Mouse (Mus musculus) C2C12 (cell line): Measurements from ENCODE around the gene Rbm20. TPM values are rescaled to one million over a fixed set of nuclear protein-coding genes. Genes with fewer than 3 reads are reported as not detected.

Source experiments
- H3K27me3 ChIP-seq: one replicate; pipeline ENCODE4 v1.6.1; 2011; ENCODE audit not compliant: control insufficient read depth, insufficient read depth, insufficient read length
- H3K36me3 ChIP-seq: one replicate; pipeline ENCODE4 v1.6.1; 2011; ENCODE audit not compliant: control insufficient read depth, insufficient read depth
- H3K4me3 ChIP-seq: one replicate; pipeline ENCODE4 v1.5.1; 2011; ENCODE audit warnings: mild to moderate bottlenecking, control low read depth; ENCODE audit not compliant: poor library complexity, insufficient read depth, severe bottlenecking
- H3K79me2 ChIP-seq: one replicate; pipeline ENCODE4 v1.6.1; 2011; ENCODE audit not compliant: control insufficient read depth, insufficient read depth
- H3K79me3 ChIP-seq: one replicate; pipeline ENCODE4 v1.6.1; 2011; ENCODE audit warnings: low read depth, control low read depth
- H3ac ChIP-seq: one replicate; pipeline ENCODE3; 2011; ENCODE audit warnings: low read depth; ENCODE audit not compliant: control insufficient read depth, insufficient read length
- CEBPB ChIP-seq: IDR thresholded peaks from one replicate; pipeline ENCODE4 v1.6.1; 2011; ENCODE audit warnings: low read depth, mild to moderate bottlenecking, control low read depth, moderate library complexity
- CTCF ChIP-seq: IDR thresholded peaks from one replicate; pipeline ENCODE4 v1.5.1; 2011; ENCODE audit not compliant: control insufficient read depth, insufficient read depth, insufficient read length
- FOSL1 ChIP-seq: IDR thresholded peaks from one replicate; pipeline ENCODE4 v1.8.0; 2011; ENCODE audit warnings: mild to moderate bottlenecking, low read length; ENCODE audit not compliant: poor library complexity, insufficient read depth, severe bottlenecking
- MAX ChIP-seq: IDR thresholded peaks from one replicate; pipeline ENCODE4 v1.6.1; 2011; ENCODE audit warnings: mild to moderate bottlenecking, control low read depth
- MYOD1 ChIP-seq: IDR thresholded peaks from one replicate; pipeline ENCODE4 v1.6.1; 2011; ENCODE audit warnings: low read depth; ENCODE audit not compliant: control insufficient read depth, insufficient read length
- MYOG ChIP-seq: IDR thresholded peaks from one replicate; pipeline ENCODE4 v1.6.1; 2011; ENCODE audit not compliant: control insufficient read depth, insufficient read length; ENCODE audit errors: extremely low read depth
- USF1 ChIP-seq: IDR thresholded peaks from one replicate; pipeline ENCODE4 v1.6.1; 2011; ENCODE audit warnings: low read depth, mild to moderate bottlenecking, control low read depth, moderate library complexity
- polyA plus RNA-seq: library from polyadenylated mRNA; unstranded; fragments of >200 nt; fragmentation: generic; extraction: Trizol; gene quantifications from one replicate; pipeline ENCODE4 v1.2.1, GENCODE M21; 2012; ENCODE audit warnings: missing spikeins

Rbm20 gene
- polyA plus RNA-seq, 1 experiment: 23.1 TPM

- Histone ChIP-seq H3K79me2 (no peaks in the 10 kb centered on the region), H3K79me3 (no peaks in the 10 kb centered on the region), H3K4me3 (no peak overlapping the region), H3ac (no peak overlapping the region), H3K27me3 (no peaks in the 10 kb centered on the region), H3K36me3 (peaks cover 24% of the 10 kb centered on the region)
- TF ChIP-seq MAX (no peak), FOSL1 (no peak), CEBPB (no peak), MYOD1 (no peak), USF1 (no peak), MYOG (no peak), CTCF (no peak)
Observed at GRCm38 (mm10) chr19:53854978-53855377, 177.9 kb downstream of the Rbm20 start.

GRCm38 (mm10) chr19:53855781-53856180 is 178.7 kb downstream of the Rbm20 start:
- TF ChIP-seq MAX: no peak
- H3K27me3 ChIP-seq: no peaks in the 10 kb centered on the region

GRCm38 (mm10) chr19:53856794-53857193 is 179.7 kb downstream of the Rbm20 start:
- H3K27me3 ChIP-seq: no peaks in the 10 kb centered on the region
- no peak overlapping the region for H3ac ChIP-seq
- H3K4me3 ChIP-seq: no peak overlapping the region
- H3K36me3 ChIP-seq: peaks cover 20% of the 10 kb centered on the region
- TF ChIP-seq MYOG (no peak), MYOD1 (no peak), MAX (no peak), FOSL1 (no peak), CTCF (no peak)
- no peaks in the 10 kb centered on the region for H3K79me3 ChIP-seq
- H3K79me2 ChIP-seq: no peaks in the 10 kb centered on the region

More at GRCm38 (mm10) chr19:53855781-53856180, 178.7 kb downstream of the Rbm20 start:
- Histone ChIP-seq H3K79me3 (no peaks in the 10 kb centered on the region), H3ac (no peak overlapping the region), H3K4me3 (no peak overlapping the region), H3K36me3 (peaks cover 26% of the 10 kb centered on the region), H3K79me2 (no peaks in the 10 kb centered on the region)

- H3K36me3 ChIP-seq: peaks cover 26% of the 10 kb centered on the region
- H3K27me3 ChIP-seq: no peaks in the 10 kb centered on the region
- no peak for TF ChIP-seq CEBPB
- TF ChIP-seq MYOG: no peak
- TF ChIP-seq MAX: no peak
- TF ChIP-seq FOSL1: no peak
- TF ChIP-seq USF1: no peak
- no peak for TF ChIP-seq CTCF
- no peak for TF ChIP-seq MYOD1
- H3K79me2 ChIP-seq: no peaks in the 10 kb centered on the region
- no peaks in the 10 kb centered on the region for H3K79me3 ChIP-seq
- no peak overlapping the region for H3ac ChIP-seq
- no peak overlapping the region for H3K4me3 ChIP-seq
Observed at GRCm38 (mm10) chr19:53857962-53858361, 180.9 kb downstream of the Rbm20 start.

GRCm38 (mm10) chr19:53859149-53859548 is 182.0 kb downstream of the Rbm20 start:
- H3ac ChIP-seq: no peak overlapping the region
- no peak for TF ChIP-seq CTCF
- TF ChIP-seq MAX: no peak
- TF ChIP-seq FOSL1: no peak
- TF ChIP-seq MYOG: no peak
- TF ChIP-seq USF1: no peak
- TF ChIP-seq CEBPB: no peak
- no peak for TF ChIP-seq MYOD1
- H3K27me3 ChIP-seq: no peaks in the 10 kb centered on the region
- H3K79me3 ChIP-seq: no peaks in the 10 kb centered on the region
- H3K79me2 ChIP-seq: no peaks in the 10 kb centered on the region
- H3K36me3 ChIP-seq: peaks cover 29% of the 10 kb centered on the region
- no peak overlapping the region for H3K4me3 ChIP-seq

GRCm38 (mm10) chr19:53859593-53859992 is 182.5 kb downstream of the Rbm20 start:
- no peak overlapping the region for H3K4me3 ChIP-seq
- no peaks in the 10 kb centered on the region for H3K79me3 ChIP-seq
- peaks cover 29% of the 10 kb centered on the region for H3K36me3 ChIP-seq
- no peaks in the 10 kb centered on the region for H3K79me2 ChIP-seq
- no peak overlapping the region for H3ac ChIP-seq
- H3K27me3 ChIP-seq: no peaks in the 10 kb centered on the region
- TF ChIP-seq USF1 (no peak), CEBPB (no peak), CTCF (no peak), MYOG (no peak), FOSL1 (no peak), MYOD1 (no peak), MAX (no peak)
